Mouse (Mus musculus) MEL (cell line): ENCODE measurements around the gene Cenpj. TPM values are rescaled to one million over a fixed set of nuclear protein-coding genes. Genes with fewer than 3 reads are reported as not detected.

Experiments
- DNase-seq: peaks from one replicate; pipeline ENCODE4 v3.0.0; 2011; ENCODE audit warnings: low read depth, low spot score
- H3K27ac ChIP-seq: 2 replicates; pipeline ENCODE4 v1.5.1; 2012; ENCODE audit warnings: low read depth, mild to moderate bottlenecking, control low read depth, low read length, moderate library complexity; ENCODE audit not compliant: control insufficient read depth
- H3K27me3 ChIP-seq, 2 experiments: fragments of 150-350 bp in 1 of 2; sonication (generic) in 1 of 2; 2 replicates each; pipeline ENCODE4 v1.6.1; 2012; ENCODE audit warnings: low read length in 2 of 2, mild to moderate bottlenecking in 2 of 2, improper control_type of control experiment in 1 of 2, moderate library complexity in 1 of 2; ENCODE audit not compliant: insufficient read depth in 2 of 2, control insufficient read depth in 1 of 2
- H3K36me3 ChIP-seq, 2 experiments: 2 replicates each; pipeline ENCODE4 v1.6.1; 2012 to 2014; ENCODE audit warnings: low read length in 2 of 2, improper control_type of control experiment in 1 of 2, inconsistent platforms in 1 of 2, mild to moderate bottlenecking in 1 of 2; ENCODE audit not compliant: insufficient read depth in 2 of 2, control insufficient read depth in 1 of 2
- H3K4me1 ChIP-seq, 2 experiments: fragments of 150-350 bp in 1 of 2; sonication (generic) in 1 of 2; 2 replicates each; pipeline ENCODE4 v1.6.1; 2012; ENCODE audit warnings: low read length in 2 of 2, improper control_type of control experiment in 1 of 2, mild to moderate bottlenecking in 1 of 2; ENCODE audit not compliant: insufficient read depth in 2 of 2, control insufficient read depth in 1 of 2
- H3K4me3 ChIP-seq, 2 experiments: fragments of 150-350 bp in 1 of 2; sonication (generic) in 1 of 2; 2 replicates each; pipeline ENCODE4 v1.5.1; 2012; ENCODE audit warnings: low read depth in 2 of 2, low read length in 2 of 2, mild to moderate bottlenecking in 2 of 2, moderate library complexity in 2 of 2, control low read depth in 1 of 2, improper control_type of control experiment in 1 of 2; ENCODE audit not compliant: control insufficient read depth in 1 of 2, insufficient read depth in 1 of 2
- H3K79me2 ChIP-seq: 2 replicates; pipeline ENCODE4 v1.6.1; 2012; ENCODE audit warnings: mild to moderate bottlenecking, low read length, moderate library complexity; ENCODE audit not compliant: control insufficient read depth, poor library complexity, insufficient read depth
- H3K9ac ChIP-seq: 2 replicates; pipeline ENCODE4 v1.6.1; 2012; ENCODE audit warnings: low read depth, mild to moderate bottlenecking, control low read depth, low read length, moderate library complexity; ENCODE audit not compliant: control insufficient read depth, poor library complexity, severe bottlenecking
- H3K9me3 ChIP-seq: fragments of 150-350 bp; sonication (generic); replicated peaks from 2 replicates; pipeline ENCODE4 v1.6.1; 2012; ENCODE audit warnings: mild to moderate bottlenecking, low read length, improper control_type of control experiment, moderate library complexity; ENCODE audit not compliant: insufficient read depth
- CHD1 ChIP-seq: IDR thresholded peaks from 2 replicates; pipeline ENCODE4 v1.6.1; 2012; ENCODE audit warnings: low read depth, mild to moderate bottlenecking, inconsistent platforms, low read length, improper control_type of control experiment
- CTCF ChIP-seq, 3 experiments: IDR thresholded peaks in 2 of 3; conservative IDR thresholded peaks in 1 of 3; 2 replicates each; pipeline ENCODE4 v1.5.1; 2011 to 2012; ENCODE audit warnings: low read length in 3 of 3, low read depth in 2 of 3, mild to moderate bottlenecking in 2 of 3, improper control_type of control experiment in 1 of 3, inconsistent platforms in 1 of 3, mixed read lengths in 1 of 3, moderate library complexity in 1 of 3; ENCODE audit not compliant: control insufficient read depth in 1 of 3, insufficient read depth in 1 of 3, poor library complexity in 1 of 3, severe bottlenecking in 1 of 3
- ETS1 ChIP-seq: IDR thresholded peaks from 2 replicates; pipeline ENCODE4 v1.6.1; 2012; ENCODE audit warnings: low read depth, mild to moderate bottlenecking, inconsistent platforms, low read length, improper control_type of control experiment, moderate library complexity
- GABPA ChIP-seq: IDR thresholded peaks from 2 replicates; pipeline ENCODE4 v1.6.1; 2012; ENCODE audit warnings: low read depth, mild to moderate bottlenecking, inconsistent platforms, low read length, improper control_type of control experiment, moderate library complexity
- GATA1 ChIP-seq: IDR thresholded peaks from 2 replicates; pipeline ENCODE4 v1.6.1; 2011; ENCODE audit warnings: low read depth, low read length, improper control_type of control experiment
- JUND ChIP-seq: IDR thresholded peaks from 2 replicates; pipeline ENCODE4 v1.6.1; 2011; ENCODE audit warnings: low read depth, mild to moderate bottlenecking, improper control_type of control experiment, low read length
- MAX ChIP-seq: IDR thresholded peaks from 2 replicates; pipeline ENCODE4 v1.6.1; 2011; ENCODE audit warnings: low read length, improper control_type of control experiment
- MYC ChIP-seq: IDR thresholded peaks from 2 replicates; pipeline ENCODE4 v1.6.1; 2011; ENCODE audit warnings: low read depth, mild to moderate bottlenecking, low read length, improper control_type of control experiment, moderate library complexity
- NELFE ChIP-seq: IDR thresholded peaks from 2 replicates; pipeline ENCODE4 v1.6.1; 2011; ENCODE audit warnings: low read depth, low read length, improper control_type of control experiment
- POLR2AphosphoS5 ChIP-seq: IDR thresholded peaks from 2 replicates; pipeline ENCODE4 v1.6.1; 2012; ENCODE audit warnings: low read depth, borderline replicate concordance, mild to moderate bottlenecking, inconsistent platforms, low read length, moderate library complexity, mixed read lengths
- RAD21 ChIP-seq: IDR thresholded peaks from 2 replicates; pipeline ENCODE4 v1.6.1; 2011; ENCODE audit warnings: mild to moderate bottlenecking, low read depth, low read length, improper control_type of control experiment
- RCOR1 ChIP-seq: IDR thresholded peaks from 2 replicates; pipeline ENCODE4 v1.6.1; 2012; ENCODE audit warnings: low read depth, mild to moderate bottlenecking, inconsistent platforms, low read length, improper control_type of control experiment
- SMC3 ChIP-seq: IDR thresholded peaks from 2 replicates; pipeline ENCODE4 v1.6.1; 2011; ENCODE audit warnings: low read depth, low read length, improper control_type of control experiment
- USF1 ChIP-seq: IDR thresholded peaks from 2 replicates; pipeline ENCODE4 v1.6.1; 2014; ENCODE audit warnings: low read depth, mild to moderate bottlenecking, inconsistent platforms, low read length, improper control_type of control experiment, moderate library complexity
- ZC3H11A ChIP-seq: IDR thresholded peaks from 2 replicates; pipeline ENCODE4 v1.6.1; 2012; ENCODE audit warnings: low read depth, mild to moderate bottlenecking, inconsistent platforms, low read length, improper control_type of control experiment
- polyA plus RNA-seq, 2 experiments: library from polyadenylated mRNA; stranded (reverse) in 1 of 2; unstranded in 1 of 2; fragments of >175 nt in 1 of 2; fragments of >200 nt in 1 of 2; gene quantifications; 2 replicates each; pipeline versions ENCODE4 v1.2.1 to v1.2.4; 2012; ENCODE audit warnings: low replicate concordance in 2 of 2, low read depth in 1 of 2; ENCODE audit not compliant: insufficient read length in 2 of 2, insufficient read depth in 1 of 2, missing spikeins in 1 of 2
- total RNA-seq: library from RNA; depleted of rRNA; stranded (reverse); fragments of 300-350 nt; gene quantifications from 2 replicates; pipeline ENCODE4 v1.2.3, GENCODE M21; 2012

Cenpj gene
- total and polyA plus RNA-seq, 3 experiments = 3.2 to 7.5 TPM; not detected in 1

- no peak overlapping the region for H3K4me3 ChIP-seq
- no peak for DNase-seq
- TF ChIP-seq CTCF (IDR thresholded peaks at IDR 0.05 in 2 of 3, conservative IDR thresholded peaks at IDR 0.05 in 1 of 3; ENCODE audit: control insufficient read depth in 1 of 3, insufficient read depth in 1 of 3, low read depth in 2 of 3, low read length in 3 of 3, poor library complexity in 1 of 3, severe bottlenecking in 1 of 3) (no peak), MYC (no peak), RAD21 (no peak), ZC3H11A (no peak), RCOR1 (no peak), JUND (no peak), MAX (no peak), CHD1 (no peak), SMC3 (no peak), USF1 (no peak), GATA1 (no peak)
- no peaks in the 10 kb centered on the region for H3K36me3 ChIP-seq
- no peak overlapping the region for H3K27ac ChIP-seq
- no peaks in the 10 kb centered on the region for H3K9me3 ChIP-seq
- no peaks in the 10 kb centered on the region for H3K27me3 ChIP-seq
- H3K79me2 ChIP-seq = no peaks in the 10 kb centered on the region
- no peak overlapping the region for H3K9ac ChIP-seq
- no peaks in the 10 kb centered on the region for H3K4me1 ChIP-seq
Observed at GRCm38 (mm10) chr14:56550960-56551359, 24.3 kb downstream of the Cenpj start.

- no peaks in the 10 kb centered on the region for H3K79me2 ChIP-seq
- no peak for DNase-seq
- H3K4me3 ChIP-seq = no peak overlapping the region
- no peak overlapping the region for H3K9ac ChIP-seq
- H3K36me3 ChIP-seq = no peaks in the 10 kb centered on the region
- H3K9me3 ChIP-seq = no peaks in the 10 kb centered on the region
- H3K4me1 ChIP-seq = no peaks in the 10 kb centered on the region
- TF ChIP-seq GABPA = no peak
- H3K27ac ChIP-seq = no peak overlapping the region
- no peaks in the 10 kb centered on the region for H3K27me3 ChIP-seq
Observed at GRCm38 (mm10) chr14:56545491-56545890, 29.7 kb downstream of the Cenpj start.

GRCm38 (mm10) chr14:56544946-56545345, 30.3 kb downstream of the Cenpj start:
- Histone ChIP-seq H3K4me3 (no peak overlapping the region), H3K9me3 (no peaks in the 10 kb centered on the region), H3K4me1 (no peaks in the 10 kb centered on the region), H3K9ac (no peak overlapping the region), H3K79me2 (no peaks in the 10 kb centered on the region), H3K27ac (no peak overlapping the region), H3K36me3 (no peaks in the 10 kb centered on the region), H3K27me3 (no peaks in the 10 kb centered on the region)
- TF ChIP-seq ETS1 (no peak), RAD21 (no peak), NELFE (no peak), POLR2AphosphoS5 (no peak), GABPA (no peak), JUND (no peak)
- no peak for DNase-seq
